Mouse (Mus musculus) lung, adult 2 months (tissue): ENCODE measurements around the gene Yif1b.

ENCODE experiments used
- CTCF ChIP-seq: fragments of 200-500 bp; IDR thresholded peaks from 2 replicates; pipeline ENCODE4 v1.5.1; 2011; ENCODE audit warnings: mild to moderate bottlenecking, low read length, control low read depth; ENCODE audit not compliant: insufficient read depth
- POLR2A ChIP-seq: fragments of 200-500 bp; IDR thresholded peaks from 2 replicates; pipeline ENCODE4 v1.6.1; 2011; ENCODE audit warnings: low read depth, mild to moderate bottlenecking, control low read depth, low read length, borderline replicate concordance; ENCODE audit errors: extremely low read depth

DNA sequence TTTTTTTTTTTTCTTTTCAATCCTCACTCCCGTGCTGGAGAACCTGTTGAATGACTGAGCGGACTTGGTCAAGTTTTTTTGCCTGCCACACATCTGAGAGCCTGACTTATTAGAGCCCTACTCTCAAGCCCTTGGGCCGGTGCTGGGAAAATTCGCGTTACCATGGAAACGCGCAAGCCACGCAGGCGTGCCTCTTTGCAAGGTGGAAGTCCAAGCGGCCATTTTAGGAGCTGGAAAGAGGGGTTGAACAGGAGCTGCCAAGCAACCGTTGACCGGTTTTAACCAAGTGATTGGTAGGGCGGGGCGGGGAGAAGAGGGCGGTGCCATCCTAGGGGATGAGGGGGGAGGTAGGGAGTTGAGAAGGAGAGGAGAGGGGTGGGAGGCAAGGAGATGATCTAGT, 23.3 kb upstream of the Yif1b start:
- no peak for TF ChIP-seq CTCF
- no peak for TF ChIP-seq POLR2A
